Mouse (Mus musculus) midbrain, embryonic 10.5 days (tissue): ENCODE data around the gene Lclat1. TPM values are rescaled to one million over a fixed set of nuclear protein-coding genes. Genes with fewer than 3 reads are reported as not detected.
"Not testable (repeated sequence)": the region's sequence is repeated elsewhere in the genome, so short reads cannot be mapped to it uniquely, and the experiment has no call there.

Experiments used
- DNase-seq: peaks from one replicate; pipeline ENCODE4 v3.0.0-alpha.2; 2017; ENCODE audit warnings: low spot score
- H3K27ac ChIP-seq: fragments of 300-500 bp; sonication (generic); replicated peaks from 2 replicates; pipeline ENCODE4 v1.5.1; 2016; ENCODE audit warnings: mild to moderate bottlenecking
- H3K27me3 ChIP-seq: fragments of 300-500 bp; sonication (generic); 2 replicates; pipeline ENCODE4 v1.6.1; 2016; ENCODE audit warnings: low read depth, mild to moderate bottlenecking; ENCODE audit not compliant: poor library complexity, severe bottlenecking
- H3K36me3 ChIP-seq: fragments of 300-500 bp; sonication (generic); 2 replicates; pipeline ENCODE4 v1.6.1; 2016; ENCODE audit warnings: mild to moderate bottlenecking, moderate library complexity
- H3K4me1 ChIP-seq: fragments of 300-500 bp; sonication (generic); 2 replicates; pipeline ENCODE4 v1.6.1; 2016
- H3K4me3 ChIP-seq: fragments of 300-500 bp; sonication (generic); 2 replicates; pipeline ENCODE4 v1.5.1; 2016; ENCODE audit warnings: mild to moderate bottlenecking, moderate library complexity
- H3K9me3 ChIP-seq: fragments of 300-500 bp; sonication (generic); replicated peaks from 2 replicates; pipeline ENCODE4 v1.6.1; 2016; ENCODE audit warnings: mild to moderate bottlenecking
- WGBS: fragments of 180-500 bp; shearing (Covaris S2); methylation state at CpG from one replicate; pipeline ENCODE4 v1.1.7; 2016; 5-methylcytosine and 5-hydroxymethylcytosine counted together
- polyA plus RNA-seq: library from polyadenylated mRNA; unstranded; fragments of >200 nt; fragmentation: Nextera tagmentation; extraction: Ambion mirVana; gene quantifications from 2 replicates; pipeline ENCODE4 v1.2.1, GENCODE M21; 2016

The Lclat1 gene
- polyA plus RNA-seq, 1 experiment from 2014 or later: 9.2 TPM

DNA sequence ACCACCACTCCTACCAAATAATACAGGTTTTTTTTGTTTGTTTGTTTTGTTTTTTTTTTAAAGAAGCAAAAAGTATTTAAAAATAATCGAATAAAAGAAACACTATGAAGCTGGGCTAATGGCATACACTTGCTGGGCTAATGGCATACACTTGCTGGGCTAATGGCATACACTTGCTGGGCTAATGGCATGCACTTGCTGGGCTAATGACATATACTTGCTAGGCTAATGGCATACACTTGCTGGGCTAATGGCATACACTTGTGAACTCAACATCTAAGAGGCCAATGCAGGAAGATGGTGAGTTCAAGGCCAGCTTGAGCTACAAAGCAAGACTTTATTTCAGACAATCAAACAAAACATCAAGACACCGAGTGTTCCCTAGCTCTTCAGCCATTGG, 154.8 kb downstream of the Lclat1 start:
- 82% methylated on average over 2 of the region's 2 CpGs for WGBS
- H3K27me3 ChIP-seq: no peaks in the 10 kb centered on the region
- H3K4me3 ChIP-seq: no peak overlapping the region
- no peaks in the 10 kb centered on the region for H3K9me3 ChIP-seq
- DNase-seq: no peak
- no peaks in the 10 kb centered on the region for H3K36me3 ChIP-seq
- H3K4me1 ChIP-seq: no peaks in the 10 kb centered on the region
- H3K27ac ChIP-seq: no peak overlapping the region

DNA sequence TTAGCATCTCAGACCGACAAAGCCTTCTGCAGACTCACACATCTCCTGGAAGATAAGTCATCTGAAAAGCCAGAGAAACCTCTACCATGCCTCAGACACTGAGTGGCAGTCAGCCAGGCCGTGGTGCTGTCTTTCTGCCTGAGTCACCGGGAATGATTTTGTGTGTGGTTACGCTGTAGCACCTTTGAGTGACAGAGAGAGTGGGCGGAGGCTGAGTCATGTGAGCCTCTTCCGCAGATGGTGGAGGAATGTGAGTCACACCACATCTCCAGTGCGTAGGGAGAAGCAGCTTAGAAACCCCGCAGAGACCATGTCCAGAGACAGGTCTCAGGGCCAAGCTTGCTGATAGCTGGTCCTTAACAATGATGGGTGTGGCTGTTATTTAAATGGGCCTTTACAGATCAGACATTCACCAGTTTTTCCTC, 155.3 kb downstream of the Lclat1 start:
- Histone ChIP-seq H3K36me3 (no peaks in the 10 kb centered on the region), H3K4me1 (no peaks in the 10 kb centered on the region), H3K27ac (no peak overlapping the region), H3K27me3 (no peaks in the 10 kb centered on the region), H3K4me3 (no peak overlapping the region), H3K9me3 (no peaks in the 10 kb centered on the region)
- 84% methylated on average over 8 of the region's 8 CpGs for WGBS
- DNase-seq: no peak

DNA sequence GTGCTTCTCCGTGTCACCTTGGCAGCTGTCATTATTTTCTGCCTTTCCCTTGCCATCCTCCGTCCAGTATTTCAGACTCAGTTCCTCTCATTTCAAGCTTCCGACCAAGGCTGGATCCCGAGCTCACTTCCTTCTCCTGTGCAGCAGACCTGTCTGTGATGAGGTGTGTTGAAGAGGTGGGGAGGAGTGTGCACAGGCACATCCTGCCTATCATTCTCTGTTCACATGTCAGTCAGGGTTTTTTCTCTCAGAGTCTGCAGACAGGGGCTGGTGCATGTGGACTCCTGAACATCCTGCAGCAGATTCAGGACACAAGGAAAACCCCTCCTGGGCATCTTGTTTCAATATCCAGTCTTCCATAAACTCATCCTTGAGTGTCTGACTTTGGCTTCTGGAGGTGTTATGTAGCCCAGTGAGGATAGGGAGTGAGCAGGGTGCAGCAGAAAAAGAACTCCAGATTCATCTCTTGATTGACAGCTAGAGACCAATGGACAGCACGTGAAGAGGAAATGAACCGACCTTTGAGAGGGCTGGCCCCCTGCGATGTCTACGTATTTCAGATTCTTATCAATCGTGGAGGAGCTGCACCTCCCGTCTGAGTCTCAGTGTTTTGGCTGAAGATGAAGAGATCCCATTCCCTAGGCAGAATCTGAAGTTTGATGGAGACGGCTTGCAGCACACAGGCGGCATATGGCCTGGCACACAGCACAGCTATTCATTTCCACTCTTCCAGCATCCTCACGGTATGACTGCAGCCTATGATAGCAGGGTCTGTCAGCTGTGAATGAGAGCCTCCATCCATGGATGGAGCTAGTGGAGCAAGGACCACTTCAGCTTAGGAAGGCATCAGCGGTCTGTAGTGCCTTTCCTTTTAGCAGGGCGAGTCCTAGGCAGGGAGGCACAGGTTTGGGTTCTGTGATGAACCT, 163.3 kb downstream of the Lclat1 start:
- Histone ChIP-seq H3K9me3 (no peaks in the 10 kb centered on the region), H3K36me3 (no peaks in the 10 kb centered on the region), H3K27me3 (no peaks in the 10 kb centered on the region), H3K27ac (no peak overlapping the region), H3K4me1 (0 out of 2 replicates have a peak, but pooled peaks cover 3% of the 10 kb centered on the region), H3K4me3 (no peak overlapping the region)
- WGBS: 88% methylated on average over 15 of the region's 15 CpGs
- DNase-seq: no peak

DNA sequence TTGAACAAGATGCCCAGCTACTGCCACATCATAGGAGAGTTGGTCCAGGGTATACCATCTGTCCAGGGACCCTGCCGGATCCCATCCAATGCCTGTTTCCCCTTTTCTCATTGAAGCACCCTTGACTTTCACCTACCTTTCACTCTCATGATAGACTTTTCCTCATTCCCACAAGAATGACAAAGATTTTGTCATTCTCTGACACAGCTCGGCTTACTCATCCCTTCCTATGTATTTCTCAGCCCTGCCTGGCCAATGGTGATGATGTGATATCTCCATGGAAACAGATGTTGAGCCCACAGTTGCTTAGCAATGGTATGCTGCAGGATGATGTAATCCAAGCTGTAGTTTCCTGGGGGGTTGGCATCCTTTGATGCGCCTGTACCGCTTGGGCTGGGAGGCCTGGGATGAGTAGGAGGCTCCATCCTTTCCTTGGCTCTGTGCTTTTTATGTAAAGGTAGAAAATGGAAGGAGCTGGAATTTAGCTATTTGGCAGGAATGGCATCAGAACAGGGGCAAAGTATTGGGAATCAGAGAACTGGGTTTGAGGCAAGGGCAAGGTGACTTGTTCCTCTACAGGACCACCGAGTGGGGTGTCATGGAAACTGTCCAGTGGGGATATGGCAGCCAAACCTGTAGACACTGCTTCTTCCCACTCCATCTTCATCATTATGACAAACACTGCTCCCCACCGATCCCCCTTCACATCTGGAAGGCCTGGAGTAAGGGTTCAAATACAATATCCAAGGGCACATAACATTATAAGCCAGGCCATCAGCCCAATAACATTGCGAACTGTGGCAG, 164.2 kb downstream of the Lclat1 start:
- 89% methylated on average over 7 of the region's 7 CpGs for WGBS
- no peak overlapping the region for H3K4me3 ChIP-seq
- H3K36me3 ChIP-seq: no peaks in the 10 kb centered on the region
- no peak overlapping the region for H3K27ac ChIP-seq
- H3K4me1 ChIP-seq: 0 out of 2 replicates have a peak, but pooled peaks cover 3% of the 10 kb centered on the region
- H3K9me3 ChIP-seq: no peaks in the 10 kb centered on the region
- DNase-seq: no peak
- H3K27me3 ChIP-seq: no peaks in the 10 kb centered on the region

DNA sequence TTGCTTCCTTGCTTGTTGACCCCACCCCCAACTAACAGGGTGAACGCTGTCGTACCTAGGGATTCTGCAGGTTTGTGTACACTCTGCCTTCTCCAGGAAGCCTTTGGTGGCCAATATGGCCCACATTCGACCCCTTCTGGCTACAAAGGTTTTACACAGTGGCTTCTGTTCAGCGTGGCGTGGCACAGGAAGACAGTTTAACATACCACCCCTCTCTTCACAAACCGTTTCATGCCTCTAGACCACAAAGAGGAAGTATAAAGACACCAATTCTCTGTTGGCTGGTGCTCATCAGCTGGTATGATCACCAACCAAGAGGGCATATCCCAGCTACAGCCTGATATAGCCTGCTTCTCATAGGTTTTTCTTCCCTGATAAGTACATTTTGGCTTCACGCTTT, 166.0 kb downstream of the Lclat1 start:
- Histone ChIP-seq H3K36me3 (no peaks in the 10 kb centered on the region), H3K27me3 (no peaks in the 10 kb centered on the region), H3K9me3 (no peaks in the 10 kb centered on the region), H3K27ac (no peak overlapping the region), H3K4me1 (0 out of 2 replicates have a peak, but pooled peaks cover 3% of the 10 kb centered on the region), H3K4me3 (no peak overlapping the region)
- 87% methylated on average over 7 of the region's 7 CpGs for WGBS
- DNase-seq: no peak

DNA sequence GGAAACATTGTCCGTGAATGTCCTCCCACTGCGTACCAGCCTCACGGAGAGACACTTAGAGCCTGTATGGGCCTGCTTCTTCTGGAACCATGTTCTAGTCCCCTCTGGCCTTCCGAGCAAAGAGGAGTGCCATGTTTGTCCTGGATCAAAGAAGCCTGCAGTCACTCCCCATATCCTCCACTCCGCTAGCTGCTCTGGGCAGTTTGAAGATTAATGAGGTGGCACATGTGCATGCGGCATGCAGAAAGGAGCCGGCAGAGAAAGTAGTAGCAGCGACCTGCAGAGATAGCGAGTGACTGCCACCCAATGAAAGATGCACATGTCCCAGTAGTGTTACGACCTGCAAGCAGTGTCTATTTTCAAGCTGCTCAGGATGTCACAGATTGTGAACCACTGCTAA, 167.3 kb downstream of the Lclat1 start:
- DNase-seq: no peak
- H3K27me3 ChIP-seq: no peaks in the 10 kb centered on the region
- H3K9me3 ChIP-seq: no peaks in the 10 kb centered on the region
- H3K27ac ChIP-seq: no peak overlapping the region
- WGBS: 92% methylated on average over 10 of the region's 10 CpGs
- no peak overlapping the region for H3K4me3 ChIP-seq
- H3K36me3 ChIP-seq: no peaks in the 10 kb centered on the region
- 0 out of 2 replicates have a peak, but pooled peaks cover 3% of the 10 kb centered on the region for H3K4me1 ChIP-seq

DNA sequence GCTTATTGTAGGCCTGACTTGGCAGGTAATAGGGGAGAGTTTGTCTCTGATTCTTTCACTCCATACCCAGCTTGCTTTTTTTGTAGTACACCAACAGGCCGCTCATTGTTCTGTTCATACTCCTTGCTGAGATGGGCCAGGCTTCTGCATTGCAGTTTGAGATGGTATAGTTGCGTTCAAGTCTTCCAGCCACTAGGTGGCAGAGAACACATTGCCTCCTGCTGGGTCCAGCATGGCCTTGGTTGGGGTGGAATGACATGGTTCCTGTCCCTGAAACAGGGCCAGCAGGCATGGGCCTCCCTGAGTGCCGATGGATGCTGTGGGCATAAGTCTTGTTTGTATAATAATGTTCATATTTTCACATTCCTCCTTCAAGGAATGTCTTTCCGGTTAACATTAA, 170.0 kb downstream of the Lclat1 start:
- Histone ChIP-seq H3K4me1 (no peaks in the 10 kb centered on the region), H3K36me3 (no peaks in the 10 kb centered on the region), H3K27me3 (no peaks in the 10 kb centered on the region), H3K9me3 (no peaks in the 10 kb centered on the region), H3K27ac (no peak overlapping the region), H3K4me3 (no peak overlapping the region)
- no peak for DNase-seq
- 94% methylated on average over 4 of the region's 4 CpGs for WGBS

DNA sequence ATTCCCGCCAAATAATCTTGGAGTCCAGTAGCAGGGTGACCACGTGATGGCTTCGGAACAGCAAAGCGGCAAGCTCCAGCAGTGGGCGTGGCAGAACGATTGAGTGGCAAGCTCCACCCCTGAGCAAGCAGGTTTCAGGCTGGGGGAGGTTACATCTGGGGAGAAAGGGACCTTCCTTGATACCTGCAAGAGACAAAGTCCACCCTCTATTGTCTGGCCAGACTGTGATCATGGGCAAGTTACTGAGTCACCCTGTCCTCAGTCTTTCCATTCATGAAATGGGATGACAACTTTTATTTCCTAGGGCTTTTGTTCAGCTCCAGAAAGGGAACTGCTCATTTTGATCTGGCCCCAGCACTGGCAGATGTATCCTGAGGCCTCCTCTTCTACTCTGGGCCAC, 174.9 kb downstream of the Lclat1 start:
- not testable (repeated sequence) for H3K36me3 ChIP-seq, H3K4me3 ChIP-seq, H3K9me3 ChIP-seq, H3K27me3 ChIP-seq, H3K27ac ChIP-seq, DNase-seq, H3K4me1 ChIP-seq
- 55% methylated on average over 6 of the region's 6 CpGs for whole genome bisulfite sequencing

DNA sequence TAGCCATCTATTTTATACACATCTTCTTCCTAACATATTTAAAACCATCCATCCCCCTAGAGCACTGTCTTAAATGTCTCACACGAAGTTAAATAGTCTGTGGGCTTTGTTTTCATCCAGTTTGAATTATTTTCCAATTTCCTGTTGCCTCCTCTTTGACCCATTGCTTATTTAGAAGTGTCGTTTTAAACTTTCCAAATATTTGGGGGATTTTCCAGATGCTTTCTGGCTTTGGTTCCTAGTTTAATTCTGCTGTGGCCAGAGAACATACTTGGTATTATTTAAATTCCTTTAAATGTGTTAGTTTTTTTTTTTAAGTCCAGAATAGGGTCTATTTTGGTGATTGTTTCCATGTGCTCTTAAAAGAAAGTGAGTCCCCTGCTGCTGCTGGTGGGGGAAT, 176.5 kb downstream of the Lclat1 start:
- Histone ChIP-seq H3K36me3 (no peaks in the 10 kb centered on the region), H3K27ac (no peak overlapping the region), H3K9me3 (no peaks in the 10 kb centered on the region), H3K4me1 (no peaks in the 10 kb centered on the region), H3K4me3 (no peak overlapping the region), H3K27me3 (no peaks in the 10 kb centered on the region)
- WGBS: 67% methylated on average over 2 of the region's 2 CpGs
- no peak for DNase-seq

Other genes with a start within 250 kb of the Lclat1 start
- 2.0 and 3.0 TPM in 2 replicates for gene Lbh, start 189.7 kb upstream of the Lclat1 start, polyA plus RNA-seq